Mouse (Mus musculus): ENCODE data around the gene Tesmin. TPM values are rescaled to one million over a fixed set of nuclear protein-coding genes. Genes with fewer than 3 reads are reported as not detected.

Tesmin gene
- polyA plus RNA-seq, 1 experiment, result 0.85 TPM

- DNase-seq, result no peak
- TF ChIP-seq POLR2A (IDR thresholded peaks at IDR 0.05; ENCODE audit: control insufficient read depth, extremely low read depth, insufficient read depth, low read length, poor library complexity) (no peak), CTCF (IDR thresholded peaks at IDR 0.05; ENCODE audit: borderline replicate concordance, control insufficient read depth, extremely low read depth, insufficient read depth, low read length, poor library complexity) (no peak)
- no peak overlapping the region for H3K27ac ChIP-seq (ENCODE audit: control insufficient read depth, insufficient read depth, low read length)
- H3K4me3 ChIP-seq (ENCODE audit: control insufficient read depth, insufficient read depth, low read length), result no peak overlapping the region
- H3K27me3 ChIP-seq (ENCODE audit: control insufficient read depth, insufficient read depth, low read length), result no peaks in the 10 kb centered on the region
- H3K36me3 ChIP-seq (ENCODE audit: control insufficient read depth, insufficient read depth, low read length), result no peaks in the 10 kb centered on the region
- no peaks in the 10 kb centered on the region; the same call in 1 of the 2 replicates for H3K4me1 ChIP-seq (replicated peaks; ENCODE audit: control insufficient read depth, insufficient read depth, low read length)
- 57% methylated on average over 7 of the region's 7 CpGs for whole genome bisulfite sequencing
Measured at GRCm38 (mm10) chr19:3401943-3402342, 13.3 kb downstream of the Tesmin start.

DNA sequence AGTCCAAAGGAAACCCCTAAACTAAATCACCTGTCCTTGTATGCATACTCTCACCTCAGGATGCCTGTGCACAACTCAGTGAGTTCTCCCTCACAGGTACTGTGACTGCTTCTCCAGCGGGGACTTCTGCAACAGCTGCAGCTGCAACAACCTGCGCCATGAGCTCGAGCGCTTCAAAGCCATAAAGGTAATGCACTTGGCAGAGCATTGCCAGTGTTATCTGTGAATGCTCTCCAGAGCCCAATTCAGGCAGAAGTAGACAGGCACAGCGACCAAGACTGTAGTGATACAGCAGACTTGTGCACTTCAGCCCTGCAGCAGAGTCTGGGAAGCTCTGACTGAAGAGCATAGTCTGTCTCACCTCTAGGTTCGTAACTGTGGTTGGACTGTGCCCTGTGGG is 13.7 kb downstream of the Tesmin start:
- no peaks in the 10 kb centered on the region for H3K36me3 ChIP-seq (ENCODE audit: control insufficient read depth, insufficient read depth, low read length)
- no peaks in the 10 kb centered on the region; the same call in 1 of the 2 replicates for H3K4me1 ChIP-seq (replicated peaks; ENCODE audit: control insufficient read depth, insufficient read depth, low read length)
- no peaks in the 10 kb centered on the region for H3K27me3 ChIP-seq (ENCODE audit: control insufficient read depth, insufficient read depth, low read length)
- H3K4me3 ChIP-seq (ENCODE audit: control insufficient read depth, insufficient read depth, low read length), result no peak overlapping the region
- DNase-seq, result no peak
- WGBS, result 78% methylated on average over 6 of the region's 6 CpGs
- TF ChIP-seq POLR2A (IDR thresholded peaks at IDR 0.05; ENCODE audit: control insufficient read depth, extremely low read depth, insufficient read depth, low read length, poor library complexity) (no peak), CTCF (IDR thresholded peaks at IDR 0.05; ENCODE audit: borderline replicate concordance, control insufficient read depth, extremely low read depth, insufficient read depth, low read length, poor library complexity) (no peak)
- H3K27ac ChIP-seq (ENCODE audit: control insufficient read depth, insufficient read depth, low read length), result no peak overlapping the region

GRCm38 (mm10) chr19:3404030-3404429 is 15.4 kb downstream of the Tesmin start:
- WGBS, result 89% methylated on average over 7 of the region's 7 CpGs
- H3K27me3 ChIP-seq (ENCODE audit: control insufficient read depth, insufficient read depth, low read length), result no peaks in the 10 kb centered on the region
- TF ChIP-seq CTCF (IDR thresholded peaks at IDR 0.05; ENCODE audit: borderline replicate concordance, control insufficient read depth, extremely low read depth, insufficient read depth, low read length, poor library complexity), result no peak
- no peak for TF ChIP-seq POLR2A (IDR thresholded peaks at IDR 0.05; ENCODE audit: control insufficient read depth, extremely low read depth, insufficient read depth, low read length, poor library complexity)

DNA sequence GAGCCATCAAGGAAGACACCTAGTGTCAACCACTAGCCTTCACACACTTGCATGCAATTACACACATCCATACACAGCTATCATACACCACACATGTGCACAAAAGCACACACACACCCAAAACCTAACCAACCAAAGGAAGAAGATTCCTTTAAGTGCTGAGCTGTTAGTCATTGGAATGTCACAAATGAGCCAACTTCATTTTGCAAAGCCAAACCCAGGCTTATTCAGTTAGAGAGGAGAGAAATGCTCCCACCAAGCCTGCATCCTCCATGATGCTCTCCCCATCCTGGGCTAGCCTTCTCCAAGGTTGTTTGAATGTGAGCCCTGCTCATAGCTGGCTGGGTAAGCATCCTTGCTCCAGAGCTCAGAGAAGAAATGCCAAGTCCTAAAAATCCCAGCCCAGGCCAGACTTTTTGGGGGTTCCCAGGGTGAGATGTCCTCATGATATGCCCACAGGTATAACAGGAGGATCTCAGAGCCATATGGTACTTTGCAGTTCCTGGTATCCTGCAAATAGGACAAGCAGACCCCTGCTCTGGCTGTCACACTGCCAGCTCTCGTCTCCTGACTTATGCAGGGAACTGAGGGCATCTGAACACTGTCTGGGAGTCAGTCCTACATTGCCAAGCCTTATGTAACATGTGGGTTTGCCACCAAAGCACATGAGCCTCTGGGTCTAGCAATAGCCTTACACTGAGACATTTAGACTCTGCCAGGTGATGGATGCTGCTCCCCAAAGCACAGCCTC is 17.0 kb downstream of the Tesmin start:
- no peaks in the 10 kb centered on the region; the same call in 1 of the 2 replicates for H3K4me1 ChIP-seq (replicated peaks; ENCODE audit: control insufficient read depth, insufficient read depth, low read length)
- no peaks in the 10 kb centered on the region for H3K36me3 ChIP-seq (ENCODE audit: control insufficient read depth, insufficient read depth, low read length)
- DNase-seq, result no peak
- TF ChIP-seq CTCF (IDR thresholded peaks at IDR 0.05; ENCODE audit: borderline replicate concordance, control insufficient read depth, extremely low read depth, insufficient read depth, low read length, poor library complexity) (no peak), POLR2A (IDR thresholded peaks at IDR 0.05; ENCODE audit: control insufficient read depth, extremely low read depth, insufficient read depth, low read length, poor library complexity) (no peak)
- no peaks in the 10 kb centered on the region for H3K27me3 ChIP-seq (ENCODE audit: control insufficient read depth, insufficient read depth, low read length)
- WGBS, result 90% methylated on average over 1 of the region's 1 CpGs
- no peak overlapping the region for H3K4me3 ChIP-seq (ENCODE audit: control insufficient read depth, insufficient read depth, low read length)
- H3K27ac ChIP-seq (ENCODE audit: control insufficient read depth, insufficient read depth, low read length), result no peak overlapping the region

More at GRCm38 (mm10) chr19:3404030-3404429, 15.4 kb downstream of the Tesmin start:
- H3K4me3 ChIP-seq (ENCODE audit: control insufficient read depth, insufficient read depth, low read length), result no peak overlapping the region
- no peak for DNase-seq
- no peaks in the 10 kb centered on the region for H3K36me3 ChIP-seq (ENCODE audit: control insufficient read depth, insufficient read depth, low read length)
- no peaks in the 10 kb centered on the region; the same call in 1 of the 2 replicates for H3K4me1 ChIP-seq (replicated peaks; ENCODE audit: control insufficient read depth, insufficient read depth, low read length)
- H3K27ac ChIP-seq (ENCODE audit: control insufficient read depth, insufficient read depth, low read length), result no peak overlapping the region

GRCm38 (mm10) chr19:3414268-3414733 is 25.6 kb downstream of the Tesmin start, which contains the start of gene Gal:
Gene Gal (minus strand): TSS chr19:3414544.
- no peak for DNase-seq
- Histone ChIP-seq H3K27ac (ENCODE audit: control insufficient read depth, insufficient read depth, low read length) (no peak within 1 kb of the TSS), H3K36me3 (ENCODE audit: control insufficient read depth, insufficient read depth, low read length) (no peaks in the 10 kb centered on the region), H3K4me1 (replicated peaks; ENCODE audit: control insufficient read depth, insufficient read depth, low read length) (no peaks in the 10 kb centered on the region; the same call in 1 of the 2 replicates), H3K4me3 (ENCODE audit: control insufficient read depth, insufficient read depth, low read length) (no peak within 1 kb of the TSS), H3K27me3 (ENCODE audit: control insufficient read depth, insufficient read depth, low read length) (no peaks in the 10 kb centered on the region; the same call in 1 of the 2 replicates)
- TF ChIP-seq CTCF (IDR thresholded peaks at IDR 0.05; ENCODE audit: borderline replicate concordance, control insufficient read depth, extremely low read depth, insufficient read depth, low read length, poor library complexity) (no peak), POLR2A (IDR thresholded peaks at IDR 0.05; ENCODE audit: control insufficient read depth, extremely low read depth, insufficient read depth, low read length, poor library complexity) (no peak)
- WGBS, result 7% methylated on average over 37 of the region's 37 CpGs

DNA sequence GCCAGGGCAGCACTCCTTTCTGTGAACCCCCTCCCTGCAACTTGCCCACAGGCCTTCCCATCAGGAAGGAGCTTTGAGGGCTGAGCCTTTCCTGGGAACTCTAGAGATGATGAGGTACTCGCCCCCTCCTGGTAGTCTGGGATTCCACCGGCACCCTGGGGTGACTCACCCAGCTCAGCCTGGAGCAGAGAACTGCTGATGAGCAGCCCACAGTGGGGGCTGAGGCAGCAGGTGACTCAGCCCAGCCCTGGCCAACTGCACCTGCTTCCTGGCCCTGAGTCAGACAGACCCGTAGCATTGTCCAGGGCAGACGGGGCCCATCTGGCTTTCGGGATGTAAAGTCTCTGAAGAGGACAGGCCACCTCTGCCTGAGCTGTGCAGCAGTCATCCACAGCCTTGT is 30.6 kb downstream of the Tesmin start:
- TF ChIP-seq POLR2A (IDR thresholded peaks at IDR 0.05; ENCODE audit: control insufficient read depth, extremely low read depth, insufficient read depth, low read length, poor library complexity) (no peak), CTCF (IDR thresholded peaks at IDR 0.05; ENCODE audit: borderline replicate concordance, control insufficient read depth, extremely low read depth, insufficient read depth, low read length, poor library complexity) (no peak)
- H3K27me3 ChIP-seq (ENCODE audit: control insufficient read depth, insufficient read depth, low read length), result no peaks in the 10 kb centered on the region; the same call in 1 of the 2 replicates
- no peak for DNase-seq
- H3K4me3 ChIP-seq (ENCODE audit: control insufficient read depth, insufficient read depth, low read length), result no peak overlapping the region
- 67% methylated on average over 5 of the region's 5 CpGs for WGBS
- no peak overlapping the region for H3K27ac ChIP-seq (ENCODE audit: control insufficient read depth, insufficient read depth, low read length)
- H3K36me3 ChIP-seq (ENCODE audit: control insufficient read depth, insufficient read depth, low read length), result no peaks in the 10 kb centered on the region
- H3K4me1 ChIP-seq (replicated peaks; ENCODE audit: control insufficient read depth, insufficient read depth, low read length), result peaks cover 2% of the 10 kb centered on the region; the same call in 1 of the 2 replicates
